Mouse (Mus musculus) hindbrain, embryonic 11.5 days (tissue): Measurements from ENCODE around the gene Rere. TPM values are rescaled to one million over a fixed set of nuclear protein-coding genes. Genes with fewer than 3 reads are reported as not detected.
A peak's percentile ranks its signal among the peaks of the same experiment; 100 is the strongest.

Source experiments
- ATAC-seq: fragments of 200-750 bp; cut with Nextera tagmentation; 2 replicates; pipeline ENCODE4 v1.8.0; 2017; ENCODE audit warnings: mild to moderate bottlenecking, moderate TSS enrichment, moderate library complexity; ENCODE audit not compliant: low FRiP score
- DNase-seq: peaks from one replicate; pipeline ENCODE4 v3.0.0-alpha.2; 2015; ENCODE audit warnings: low spot score
- H3K27ac ChIP-seq: fragments of 300-500 bp; sonication (generic); 2 replicates; pipeline ENCODE4 v1.5.1; 2014; ENCODE audit warnings: mild to moderate bottlenecking, low read depth, low read length
- H3K27me3 ChIP-seq: fragments of 300-500 bp; sonication (generic); 2 replicates; pipeline ENCODE4 v1.6.1; 2014; ENCODE audit warnings: mild to moderate bottlenecking, low read length, moderate library complexity, mixed read lengths; ENCODE audit not compliant: control insufficient read depth, insufficient read depth
- H3K36me3 ChIP-seq: fragments of 300-500 bp; sonication (generic); 2 replicates; pipeline ENCODE4 v1.6.1; 2014; ENCODE audit warnings: mild to moderate bottlenecking, low read length, moderate library complexity, mixed read lengths; ENCODE audit not compliant: control insufficient read depth, insufficient read depth
- H3K4me1 ChIP-seq: fragments of 300-500 bp; sonication (generic); replicated peaks from 2 replicates; pipeline ENCODE4 v1.6.1; 2014; ENCODE audit warnings: low read length, mixed read lengths; ENCODE audit not compliant: control insufficient read depth, insufficient read depth
- H3K4me2 ChIP-seq: fragments of 300-500 bp; sonication (generic); replicated peaks from 2 replicates; pipeline ENCODE4 v1.6.1; 2014; ENCODE audit warnings: mild to moderate bottlenecking, low read depth, low read length
- H3K4me3 ChIP-seq: fragments of 300-500 bp; sonication (generic); 2 replicates; pipeline ENCODE4 v1.5.1; 2014; ENCODE audit warnings: low read depth, low read length
- H3K9ac ChIP-seq: fragments of 300-500 bp; sonication (generic); 2 replicates; pipeline ENCODE4 v1.6.1; 2014; ENCODE audit warnings: low read depth, low read length
- H3K9me3 ChIP-seq: fragments of 300-500 bp; sonication (generic); 2 replicates; pipeline ENCODE4 v1.6.1; 2016; ENCODE audit warnings: low read length; ENCODE audit not compliant: control insufficient read depth
- WGBS: fragments of 180-500 bp; shearing (Covaris S2); extraction: QIAGEN DNeasy Blood & Tissue Kit; methylation state at CpG from one replicate; pipeline ENCODE4 v1.1.7; 2014; 5-methylcytosine and 5-hydroxymethylcytosine counted together
- polyA plus RNA-seq: library from polyadenylated mRNA; unstranded; fragments of >200 nt; fragmentation: Nextera tagmentation; extraction: Ambion mirVana; gene quantifications from 2 replicates; pipeline ENCODE4 v1.2.1, GENCODE M21; 2014

Gene Rere
- polyA plus RNA-seq: 40.5 and 50.0 TPM in 2 replicates

DNA sequence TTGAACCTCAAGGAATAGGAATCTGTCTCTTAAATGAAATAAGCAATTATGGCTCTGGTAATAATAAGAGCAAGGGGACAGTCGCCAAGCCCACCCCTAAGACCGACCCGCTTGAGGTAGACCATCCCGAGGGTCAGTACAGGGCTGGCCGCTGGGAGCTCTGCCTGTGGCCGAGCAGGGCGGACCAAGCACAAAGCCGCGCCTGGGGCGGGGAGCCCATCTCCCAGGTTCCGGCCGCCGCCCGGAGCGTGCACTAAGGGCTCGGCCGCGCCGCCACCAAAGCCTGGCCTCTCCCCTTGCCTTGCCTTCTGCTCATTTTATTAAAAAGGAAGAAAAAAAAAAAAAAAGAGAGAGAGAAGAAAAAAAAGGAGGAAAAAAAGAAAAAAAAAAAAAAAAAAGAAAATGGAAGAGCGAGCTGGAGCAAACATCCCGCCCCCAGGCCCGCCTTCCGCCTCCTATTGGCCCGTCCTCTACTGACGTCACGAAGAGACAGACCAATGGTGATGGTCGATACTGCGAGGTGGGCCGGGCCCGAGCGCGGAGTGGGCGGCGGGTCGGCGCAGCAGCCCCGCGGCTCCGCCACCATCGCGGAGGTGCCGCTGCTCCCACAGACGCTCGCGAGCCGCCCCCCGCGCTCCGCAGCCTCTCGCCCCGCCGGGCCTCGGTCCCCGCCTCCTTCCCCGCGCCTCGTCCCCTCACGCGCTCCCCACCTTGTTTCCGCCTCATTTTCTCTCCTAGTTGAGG lies at the start of gene Rere:
Gene Rere (plus strand): TSS at position 629 of the 744 bp plus-strand sequence.
- H3K4me3 ChIP-seq: peak within 1 kb of the TSS; percentile 100
- H3K27me3 ChIP-seq: no peaks in the 10 kb centered on the region
- no peaks in the 10 kb centered on the region for H3K9me3 ChIP-seq
- peak within 1 kb of the TSS; percentile 54 for H3K4me2 ChIP-seq
- ATAC-seq (peak; percentile 97), DNase-seq (peak; percentile 100)
- H3K27ac ChIP-seq: peak within 1 kb of the TSS; percentile 97
- H3K4me1 ChIP-seq: 0 out of 2 replicates have a peak, but pooled peaks cover 3% of the 10 kb centered on the region
- WGBS: under 1% methylated on average over 57 of the region's 60 CpGs
- no peaks in the 10 kb centered on the region for H3K36me3 ChIP-seq
- H3K9ac ChIP-seq: peak within 1 kb of the TSS; percentile 99

GRCm38 (mm10) chr4:150231871-150232270 lies 49.6 kb upstream of the Rere start:
- H3K4me3 ChIP-seq: no peak overlapping the region
- no peak overlapping the region for H3K4me2 ChIP-seq
- no peaks in the 10 kb centered on the region for H3K27me3 ChIP-seq
- no peak overlapping the region for H3K27ac ChIP-seq
- H3K9me3 ChIP-seq: no peaks in the 10 kb centered on the region
- H3K9ac ChIP-seq: no peak overlapping the region
- no peak for DNase-seq
- WGBS: 59% methylated on average over 8 of the region's 8 CpGs
- no peak for ATAC-seq
- H3K4me1 ChIP-seq: peaks cover 16% of the 10 kb centered on the region
- no peaks in the 10 kb centered on the region for H3K36me3 ChIP-seq

DNA sequence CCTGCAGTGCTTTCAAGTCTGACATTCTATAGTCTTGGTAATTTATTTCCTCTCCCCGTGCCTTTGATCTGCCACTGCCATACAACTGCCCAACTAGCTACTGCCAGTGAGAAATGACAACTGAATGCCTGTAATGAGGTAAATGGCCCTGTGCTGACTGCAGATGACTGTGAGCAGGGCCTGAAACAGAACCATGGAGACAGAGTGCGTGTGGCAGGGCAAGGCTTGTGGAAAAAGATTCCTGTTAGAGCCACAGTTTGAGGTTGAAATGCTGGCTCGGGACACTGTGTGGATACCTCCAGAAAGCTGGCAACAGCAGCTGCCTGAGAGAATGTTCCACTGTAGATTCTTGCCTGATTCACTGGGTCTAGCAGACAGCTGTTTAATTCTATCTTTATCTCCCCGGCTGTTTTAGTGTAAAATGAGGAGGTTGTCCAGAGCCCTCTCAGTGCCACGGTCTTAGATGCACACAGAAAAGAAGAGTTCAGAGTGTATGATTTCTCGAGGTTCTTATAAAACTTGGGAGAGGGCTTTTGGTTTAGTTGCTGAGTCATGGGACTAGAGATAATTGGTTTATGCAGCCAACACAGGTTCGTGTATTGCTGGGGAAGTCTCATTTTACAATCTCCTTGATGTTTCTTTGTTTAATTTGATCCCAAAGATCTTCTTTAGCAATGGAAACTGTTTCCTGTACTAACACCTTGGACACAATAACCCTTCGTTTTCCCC lies 46.7 kb upstream of the Rere start:
- DNase-seq (peak; percentile 30), ATAC-seq (no peak)
- WGBS: 51% methylated on average over 8 of the region's 8 CpGs
- H3K9ac ChIP-seq: no peak overlapping the region
- H3K4me3 ChIP-seq: no peak overlapping the region
- peaks cover 18% of the 10 kb centered on the region for H3K4me1 ChIP-seq
- no peaks in the 10 kb centered on the region for H3K27me3 ChIP-seq
- 0 out of 2 replicates have a peak overlapping the region, but pooled peaks have one; percentile 33 for H3K27ac ChIP-seq
- H3K36me3 ChIP-seq: no peaks in the 10 kb centered on the region
- H3K4me2 ChIP-seq: no peak overlapping the region
- H3K9me3 ChIP-seq: no peaks in the 10 kb centered on the region

DNA sequence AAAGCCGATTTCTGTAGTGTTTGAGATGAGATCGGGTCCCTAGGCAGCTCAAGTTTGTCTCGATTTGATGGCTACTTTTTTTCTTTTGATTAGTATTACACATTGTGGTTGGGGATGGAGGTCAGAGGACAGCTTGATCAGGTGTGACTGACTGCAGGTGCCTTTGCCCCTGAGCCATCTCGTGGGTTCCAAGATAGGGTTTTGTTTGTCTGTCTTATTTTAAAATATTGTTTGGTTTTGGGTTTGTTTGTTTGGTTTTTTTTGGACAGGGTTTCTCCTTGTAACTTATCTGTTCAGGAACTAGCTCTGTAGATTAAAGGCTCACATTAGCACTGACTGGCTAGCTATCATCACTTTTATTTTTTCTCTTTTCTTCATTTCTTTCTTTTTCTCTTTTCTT lies 45.9 kb upstream of the Rere start:
- Histone ChIP-seq H3K27me3 (no peaks in the 10 kb centered on the region), H3K36me3 (no peaks in the 10 kb centered on the region), H3K9ac (no peak overlapping the region), H3K4me3 (no peak overlapping the region), H3K4me2 (no peak overlapping the region), H3K27ac (no peak overlapping the region), H3K4me1 (peaks cover 14% of the 10 kb centered on the region), H3K9me3 (no peaks in the 10 kb centered on the region)
- no peak for ATAC-seq
- 85% methylated on average over 4 of the region's 4 CpGs for WGBS
- no peak for DNase-seq

DNA sequence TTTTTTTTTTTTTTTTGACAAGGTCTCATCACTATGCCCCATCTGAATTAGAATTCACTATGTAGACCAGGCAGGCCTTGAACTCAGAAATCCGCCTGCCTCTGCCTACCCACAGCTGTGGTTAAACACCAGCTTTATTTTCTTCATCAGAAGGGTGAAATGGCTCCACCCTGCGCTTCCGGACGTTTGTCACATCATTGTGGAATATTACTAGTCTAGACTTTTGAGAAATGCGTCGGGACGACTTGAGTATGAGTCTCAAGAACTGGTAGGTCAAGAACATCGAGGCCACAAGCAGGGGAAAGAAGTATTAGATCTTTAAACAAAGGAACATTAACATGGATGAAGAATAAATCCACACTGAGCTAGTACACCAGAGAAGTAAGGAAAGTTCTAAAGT lies 45.4 kb upstream of the Rere start:
- peaks cover 9% of the 10 kb centered on the region for H3K4me1 ChIP-seq
- 82% methylated on average over 8 of the region's 8 CpGs for WGBS

GRCm38 (mm10) chr4:150236521-150237481 lies 44.6 kb upstream of the Rere start, which contains the start of gene Eno1:
Gene Eno1, plus strand, starts transcription at chr4:150236721.
- under 1% methylated on average over 62 of the region's 78 CpGs for WGBS
- Histone ChIP-seq H3K4me3 (peak within 1 kb of the TSS; percentile 68), H3K27ac (peak within 1 kb of the TSS; percentile 99), H3K36me3 (peaks cover 8% of the 10 kb centered on the region), H3K4me2 (peak within 1 kb of the TSS; percentile 56), H3K9me3 (no peaks in the 10 kb centered on the region), H3K27me3 (no peaks in the 10 kb centered on the region), H3K9ac (peak within 1 kb of the TSS; percentile 86), H3K4me1 (peaks cover 9% of the 10 kb centered on the region; the same call in 1 of the 2 replicates)
- ATAC-seq (peak; percentile 98), DNase-seq (peak; percentile 99)

More for the DNA sequence above, 45.4 kb upstream of the Rere start:
- H3K27ac ChIP-seq: peak overlapping the region; percentile 99
- H3K9me3 ChIP-seq: no peaks in the 10 kb centered on the region
- H3K36me3 ChIP-seq: peaks cover under 1% of the 10 kb centered on the region; the same call in 1 of the 2 replicates
- no peaks in the 10 kb centered on the region for H3K27me3 ChIP-seq
- H3K4me3 ChIP-seq: peak overlapping the region; percentile 68; the same call in 1 of the 2 replicates
- ATAC-seq (no peak), DNase-seq (no peak)
- H3K4me2 ChIP-seq: peak overlapping the region; percentile 52
- peak overlapping the region; percentile 85; the same call in 1 of the 2 replicates for H3K9ac ChIP-seq

DNA sequence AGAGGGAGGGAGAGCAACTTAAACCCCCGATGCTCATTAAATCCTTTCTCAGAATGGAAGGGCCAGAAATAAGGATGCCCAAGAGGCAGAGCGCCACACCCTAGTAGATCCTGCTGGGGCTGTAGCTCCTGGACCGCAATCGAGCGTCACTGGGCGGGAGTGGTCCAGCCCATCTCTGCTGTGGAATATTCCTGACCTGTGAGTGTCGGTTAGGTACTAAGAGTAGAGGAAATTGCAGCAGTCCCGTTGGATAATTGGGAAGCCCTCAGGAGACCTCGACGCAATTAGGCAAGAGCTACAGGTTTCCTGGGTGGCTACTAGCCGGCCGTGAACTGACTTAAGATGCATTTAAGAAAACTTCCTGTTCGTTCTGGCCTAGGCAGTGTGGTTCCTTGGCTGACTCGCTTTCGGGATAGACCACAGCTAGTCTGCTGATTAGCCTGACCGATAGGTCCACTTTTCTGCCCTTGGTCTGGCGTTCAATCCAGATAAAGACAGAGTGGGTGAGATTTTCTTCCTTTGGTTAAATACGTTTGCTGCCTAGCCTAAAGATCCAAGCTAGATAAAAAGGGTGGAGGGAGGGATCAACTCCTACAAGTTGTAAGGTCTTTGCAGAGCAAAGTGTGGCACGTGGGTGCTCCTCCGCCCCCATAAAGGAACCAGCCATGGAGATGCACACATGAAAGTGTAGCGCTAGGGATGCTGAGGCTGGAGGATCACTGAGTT lies 43.6 kb upstream of the Rere start:
- Histone ChIP-seq H3K4me1 (peaks cover 7% of the 10 kb centered on the region; the same call in 1 of the 2 replicates), H3K27me3 (no peaks in the 10 kb centered on the region), H3K36me3 (peaks cover 9% of the 10 kb centered on the region), H3K4me3 (peak overlapping the region; percentile 68), H3K4me2 (peak overlapping the region; percentile 56), H3K27ac (peak overlapping the region; percentile 99), H3K9ac (peak overlapping the region; percentile 86), H3K9me3 (no peaks in the 10 kb centered on the region)
- WGBS: 0% methylated on average over 21 of the region's 21 CpGs
- DNase-seq (peak; percentile 53), ATAC-seq (no peak)
